Mouse (Mus musculus) fat pad, adult 2 months (tissue): Measurements from ENCODE around the gene Ruvbl1.
A peak's percentile ranks its signal among the peaks of the same experiment; 100 is the strongest.

Source experiments
- DNase-seq: peaks from one replicate; pipeline ENCODE4 v3.0.0-alpha.2; 2011; ENCODE audit warnings: low read depth, low spot score; ENCODE audit errors: extremely low read depth

The Ruvbl1 gene

GRCm38 (mm10) chr6:88490629-88491354 is 25.6 kb downstream of the Ruvbl1 start:
- no peak for DNase-seq

GRCm38 (mm10) chr6:88493712-88494111 is 28.5 kb downstream of the Ruvbl1 start:
- DNase-seq: no peak

GRCm38 (mm10) chr6:88499481-88500404 is 34.5 kb downstream of the Ruvbl1 start:
- DNase-seq: no peak

- DNase-seq: no peak
Observed at GRCm38 (mm10) chr6:88500405-88500767, 35.2 kb downstream of the Ruvbl1 start.

GRCm38 (mm10) chr6:88502030-88502970 is 37.1 kb downstream of the Ruvbl1 start:
- no peak for DNase-seq

GRCm38 (mm10) chr6:88503044-88503443 is 37.8 kb downstream of the Ruvbl1 start:
- DNase-seq: no peak

- no peak for DNase-seq
Observed at GRCm38 (mm10) chr6:88513984-88514383, 48.8 kb downstream of the Ruvbl1 start.

- no peak for DNase-seq
Observed at GRCm38 (mm10) chr6:88514546-88514945, 49.3 kb downstream of the Ruvbl1 start.

GRCm38 (mm10) chr6:88515971-88516370 is 50.8 kb downstream of the Ruvbl1 start:
- DNase-seq: no peak

- DNase-seq: no peak
Observed at GRCm38 (mm10) chr6:88516667-88517066, 51.5 kb downstream of the Ruvbl1 start.

GRCm38 (mm10) chr6:88517701-88518403 is 52.6 kb downstream of the Ruvbl1 start:
- no peak for DNase-seq

GRCm38 (mm10) chr6:88518404-88519263 is 53.4 kb downstream of the Ruvbl1 start, which contains the start of gene Sec61a1:
Gene Sec61a1 (minus strand): TSS chr6:88518905.
- DNase-seq: peak; percentile 40

GRCm38 (mm10) chr6:88521821-88522220 is 56.6 kb downstream of the Ruvbl1 start:
- DNase-seq: no peak

- no peak for DNase-seq
Observed at GRCm38 (mm10) chr6:88522606-88523005, 57.4 kb downstream of the Ruvbl1 start.

GRCm38 (mm10) chr6:88523043-88523442 is 57.8 kb downstream of the Ruvbl1 start:
- DNase-seq: no peak

GRCm38 (mm10) chr6:88523451-88523850 is 58.2 kb downstream of the Ruvbl1 start:
- DNase-seq: no peak

- DNase-seq: no peak
Observed at GRCm38 (mm10) chr6:88524056-88524455, 58.8 kb downstream of the Ruvbl1 start.

- DNase-seq: no peak
Observed at GRCm38 (mm10) chr6:88530306-88530705, 65.1 kb downstream of the Ruvbl1 start.

- DNase-seq: no peak
Observed at GRCm38 (mm10) chr6:88540093-88540755, 75.0 kb downstream of the Ruvbl1 start.
